Mouse (Mus musculus) midbrain, embryonic 14.5 days (tissue): ENCODE measurements around the gene Kazn. TPM values are rescaled to one million over a fixed set of nuclear protein-coding genes. Genes with fewer than 3 reads are reported as not detected.

Source experiments
- ATAC-seq: fragments of 200-750 bp; cut with Nextera tagmentation; 2 replicates; pipeline ENCODE4 v1.8.0; 2017; ENCODE audit warnings: moderate number of reproducible peaks, moderate library complexity; ENCODE audit not compliant: low FRiP score, low TSS enrichment
- DNase-seq: peaks from one replicate; pipeline ENCODE4 v3.0.0-alpha.2; 2015
- H3K27ac ChIP-seq: fragments of 300-500 bp; sonication (generic); replicated peaks from 2 replicates; pipeline ENCODE4 v1.5.1; 2014; ENCODE audit warnings: mild to moderate bottlenecking, low read depth, low read length, moderate library complexity
- H3K27me3 ChIP-seq: fragments of 300-500 bp; sonication (generic); 2 replicates; pipeline ENCODE4 v1.6.1; 2014; ENCODE audit warnings: low read length, control low read depth, mixed read lengths; ENCODE audit not compliant: control insufficient read depth, insufficient read depth
- H3K36me3 ChIP-seq: fragments of 300-500 bp; sonication (generic); 2 replicates; pipeline ENCODE4 v1.6.1; 2014; ENCODE audit warnings: low read length, control low read depth; ENCODE audit not compliant: control insufficient read depth, insufficient read depth
- H3K4me1 ChIP-seq: fragments of 300-500 bp; sonication (generic); 2 replicates; pipeline ENCODE4 v1.6.1; 2014; ENCODE audit warnings: mild to moderate bottlenecking, antibody characterized with exemption, low read length, control low read depth; ENCODE audit not compliant: control insufficient read depth, insufficient read depth
- H3K4me2 ChIP-seq: fragments of 300-500 bp; sonication (generic); 2 replicates; pipeline ENCODE4 v1.6.1; 2014; ENCODE audit warnings: mild to moderate bottlenecking, low read length, moderate library complexity
- H3K4me3 ChIP-seq: fragments of 300-500 bp; sonication (generic); replicated peaks from 2 replicates; pipeline ENCODE4 v1.5.1; 2014; ENCODE audit warnings: low read depth, low read length
- H3K9ac ChIP-seq: fragments of 300-500 bp; sonication (generic); replicated peaks from 2 replicates; pipeline ENCODE4 v1.6.1; 2014; ENCODE audit warnings: mild to moderate bottlenecking, low read length, moderate library complexity
- H3K9me3 ChIP-seq: fragments of 300-500 bp; sonication (generic); 2 replicates; pipeline ENCODE4 v1.6.1; 2016; ENCODE audit warnings: low read length, control low read depth, mixed read lengths; ENCODE audit not compliant: control insufficient read depth
- WGBS: fragments of 180-500 bp; shearing (Covaris S2); extraction: QIAGEN DNeasy Blood & Tissue Kit; methylation state at CpG from one replicate; pipeline ENCODE4 v1.1.7; 2014; 5-methylcytosine and 5-hydroxymethylcytosine counted together
- polyA plus RNA-seq: library from polyadenylated mRNA; unstranded; fragments of >200 nt; fragmentation: Nextera tagmentation; extraction: Ambion mirVana; gene quantifications from 2 replicates; pipeline ENCODE4 v1.2.1, GENCODE M21; 2014

The Kazn gene
- polyA plus RNA-seq, 1 experiment from 2014 or later = 19.9 TPM

DNA sequence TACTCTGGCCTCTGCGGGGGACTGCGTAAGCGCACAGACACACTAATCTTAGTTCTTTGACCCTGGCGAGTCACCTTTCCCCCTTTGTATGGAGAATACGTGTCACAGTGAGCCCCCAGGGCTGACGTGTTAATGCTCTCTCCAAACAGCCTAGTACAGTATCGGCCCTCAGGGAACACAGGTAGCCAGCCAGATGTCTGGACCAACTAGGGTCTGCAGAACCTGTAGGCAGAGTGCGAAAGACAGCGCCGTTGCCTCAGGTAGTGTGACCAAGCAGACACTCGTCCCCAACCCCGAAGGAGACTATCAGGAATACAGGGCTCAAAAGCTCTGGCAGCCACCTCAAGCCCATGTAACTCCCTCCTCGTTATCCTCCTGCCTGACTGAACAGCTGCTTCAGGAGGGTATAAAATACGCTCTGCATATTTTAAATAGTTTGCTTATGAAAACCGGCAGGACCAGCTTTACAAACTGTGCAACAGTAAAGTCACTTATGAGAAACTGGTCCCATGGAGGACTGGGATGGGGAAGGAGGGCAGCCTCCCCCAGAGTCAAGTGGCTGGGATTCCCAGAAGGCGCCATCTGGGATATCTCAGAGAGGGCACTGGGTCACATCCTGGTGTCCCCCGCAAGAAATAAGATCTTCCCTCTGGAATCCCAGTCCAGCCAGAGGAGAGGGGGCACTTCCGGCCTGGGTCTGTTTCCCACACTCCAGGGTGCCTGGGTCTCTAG is 18.0 kb downstream of the Kazn start:
- peaks cover 8% of the 10 kb centered on the region; the same call in 1 of the 2 replicates for H3K4me1 ChIP-seq
- no peak overlapping the region for H3K9ac ChIP-seq
- no peak overlapping the region for H3K4me2 ChIP-seq
- H3K27ac ChIP-seq = no peak overlapping the region
- ATAC-seq (no peak), DNase-seq (no peak)
- H3K27me3 ChIP-seq = no peaks in the 10 kb centered on the region
- no peak overlapping the region for H3K4me3 ChIP-seq
- H3K36me3 ChIP-seq = no peaks in the 10 kb centered on the region
- 65% methylated on average over 18 of the region's 18 CpGs for WGBS
- no peaks in the 10 kb centered on the region for H3K9me3 ChIP-seq

DNA sequence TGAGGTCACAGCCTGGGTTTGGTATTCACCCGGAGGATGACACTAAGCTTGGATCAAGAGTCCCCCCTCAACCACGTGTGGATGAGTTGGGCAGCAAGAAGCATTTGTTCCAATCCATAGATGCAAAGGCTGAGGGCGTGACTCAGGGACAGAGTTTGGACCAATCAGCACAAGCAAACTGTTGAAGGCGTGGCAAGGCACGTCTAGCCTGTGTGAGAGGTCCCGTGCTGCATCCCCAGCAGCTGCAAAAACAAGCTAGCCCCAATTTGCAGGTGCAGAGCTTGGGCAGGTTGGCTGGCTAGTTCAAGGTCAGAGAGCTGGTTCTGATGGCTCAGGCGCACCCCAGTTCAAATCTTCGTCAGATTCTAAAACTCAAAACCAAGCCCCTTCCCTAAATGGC is 20.2 kb downstream of the Kazn start:
- ATAC-seq = no peak

DNA sequence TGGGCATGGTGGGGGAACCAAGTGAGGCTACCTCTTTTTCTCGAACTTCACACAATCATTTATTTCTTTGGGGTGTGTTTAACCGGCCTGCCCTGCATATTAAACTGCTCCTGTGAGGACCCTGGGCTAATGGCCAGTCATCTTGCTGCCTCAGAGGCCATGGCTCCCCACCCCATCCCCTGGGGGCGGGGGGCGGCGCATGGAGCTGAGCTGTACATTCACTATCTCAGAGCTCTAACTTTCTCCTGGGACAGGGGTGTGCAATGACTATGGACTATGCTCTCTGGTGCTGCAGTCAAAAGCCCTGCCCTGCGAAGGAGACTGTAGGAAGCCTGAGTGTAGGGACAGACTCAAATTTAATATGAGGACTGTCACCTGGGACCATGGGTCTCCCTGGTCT is 22.2 kb downstream of the Kazn start:
- H3K9me3 ChIP-seq = no peaks in the 10 kb centered on the region
- no peaks in the 10 kb centered on the region for H3K36me3 ChIP-seq
- H3K4me1 ChIP-seq = peaks cover 22% of the 10 kb centered on the region; the same call in 1 of the 2 replicates
- H3K27me3 ChIP-seq = no peaks in the 10 kb centered on the region
- no peak overlapping the region for H3K27ac ChIP-seq
- no peak overlapping the region for H3K9ac ChIP-seq
- WGBS = 91% methylated on average over 6 of the region's 6 CpGs
- no peak for ATAC-seq
- no peak for DNase-seq
- H3K4me2 ChIP-seq = no peak overlapping the region
- no peak overlapping the region for H3K4me3 ChIP-seq

More for the DNA sequence above, 20.2 kb downstream of the Kazn start:
- Histone ChIP-seq H3K4me3 (no peak overlapping the region), H3K36me3 (no peaks in the 10 kb centered on the region), H3K4me1 (peaks cover 13% of the 10 kb centered on the region; the same call in 1 of the 2 replicates), H3K9me3 (no peaks in the 10 kb centered on the region), H3K27ac (no peak overlapping the region), H3K4me2 (no peak overlapping the region), H3K27me3 (no peaks in the 10 kb centered on the region), H3K9ac (no peak overlapping the region)
- 70% methylated on average over 8 of the region's 8 CpGs for WGBS
- no peak for DNase-seq

DNA sequence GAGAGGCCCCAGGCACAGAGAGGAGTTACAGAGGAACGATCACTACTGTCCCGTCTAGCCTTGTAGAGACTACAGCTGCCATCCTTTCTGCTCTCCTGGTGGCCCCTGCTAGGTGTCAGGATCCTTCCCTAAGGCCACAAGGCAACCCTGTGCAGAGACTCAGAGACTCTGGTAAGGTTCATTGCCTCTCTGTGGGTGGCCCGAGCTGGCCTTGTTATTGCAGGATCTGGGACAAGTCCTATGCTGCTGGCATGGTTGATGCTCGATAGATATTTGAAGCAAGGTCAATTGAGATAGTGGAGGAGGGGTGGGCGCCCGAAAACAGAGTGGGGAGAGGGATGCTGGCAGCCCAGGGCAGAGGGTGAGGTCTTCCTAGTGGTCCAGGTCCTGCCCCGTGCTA is 23.4 kb downstream of the Kazn start:
- H3K4me1 ChIP-seq = 0 out of 2 replicates have a peak, but pooled peaks cover 14% of the 10 kb centered on the region
- H3K36me3 ChIP-seq = no peaks in the 10 kb centered on the region
- no peak overlapping the region for H3K9ac ChIP-seq
- ATAC-seq (no peak), DNase-seq (no peak)
- H3K9me3 ChIP-seq = no peaks in the 10 kb centered on the region
- H3K4me3 ChIP-seq = no peak overlapping the region
- no peak overlapping the region for H3K4me2 ChIP-seq
- 74% methylated on average over 7 of the region's 7 CpGs for WGBS
- no peaks in the 10 kb centered on the region for H3K27me3 ChIP-seq
- no peak overlapping the region for H3K27ac ChIP-seq

DNA sequence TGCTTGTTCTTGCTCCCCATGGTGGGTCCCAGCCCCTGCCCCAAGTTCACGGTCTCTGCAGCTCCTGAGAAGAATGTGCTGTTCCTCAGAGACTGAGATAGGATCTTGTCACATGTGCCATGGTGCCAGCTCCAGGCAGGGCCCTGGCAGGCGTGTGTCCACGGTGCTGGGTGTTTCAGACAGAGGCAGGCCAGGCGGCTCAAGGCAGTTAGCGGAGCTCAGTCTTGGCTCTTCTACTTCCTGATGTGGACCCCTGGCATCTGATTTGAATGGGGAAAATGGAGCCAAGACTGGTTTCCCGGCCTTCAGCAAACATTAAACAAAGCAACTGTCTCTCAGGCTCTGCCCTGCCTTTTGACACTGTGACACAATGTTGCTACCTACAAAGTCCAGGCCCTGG is 24.7 kb downstream of the Kazn start:
- 43% methylated on average over 6 of the region's 6 CpGs for WGBS
- H3K9ac ChIP-seq = no peak overlapping the region
- H3K4me1 ChIP-seq = 0 out of 2 replicates have a peak, but pooled peaks cover 14% of the 10 kb centered on the region
- H3K36me3 ChIP-seq = no peaks in the 10 kb centered on the region
- no peak overlapping the region for H3K4me2 ChIP-seq
- H3K4me3 ChIP-seq = no peak overlapping the region
- H3K27me3 ChIP-seq = no peaks in the 10 kb centered on the region
- no peaks in the 10 kb centered on the region for H3K9me3 ChIP-seq
- ATAC-seq = no peak
- no peak for DNase-seq
- no peak overlapping the region for H3K27ac ChIP-seq

DNA sequence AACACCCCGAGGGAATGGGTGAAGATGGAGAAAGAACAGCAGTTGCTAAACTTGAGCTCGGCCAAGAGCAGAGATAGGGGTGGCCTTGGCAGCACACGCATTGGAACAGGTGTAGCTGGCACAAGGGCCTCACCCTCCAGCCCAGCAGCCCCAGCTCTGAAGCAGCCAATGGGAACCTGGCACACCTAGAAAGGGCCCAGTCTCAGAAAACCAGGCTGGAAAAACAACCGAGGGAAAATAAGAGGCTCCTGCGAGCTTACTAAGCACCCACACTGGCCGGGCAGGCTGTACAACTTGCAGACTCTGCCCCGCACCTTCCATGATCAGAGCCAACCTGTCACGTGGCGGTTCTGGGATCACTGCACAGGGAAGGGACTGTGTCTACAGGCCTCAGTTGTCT is 26.8 kb downstream of the Kazn start:
- no peak overlapping the region for H3K4me2 ChIP-seq
- no peaks in the 10 kb centered on the region for H3K9me3 ChIP-seq
- ATAC-seq (no peak), DNase-seq (no peak)
- H3K36me3 ChIP-seq = no peaks in the 10 kb centered on the region
- 88% methylated on average over 9 of the region's 9 CpGs for WGBS
- H3K4me1 ChIP-seq = 0 out of 2 replicates have a peak, but pooled peaks cover 14% of the 10 kb centered on the region
- no peak overlapping the region for H3K9ac ChIP-seq
- no peak overlapping the region for H3K4me3 ChIP-seq
- no peak overlapping the region for H3K27ac ChIP-seq
- no peaks in the 10 kb centered on the region for H3K27me3 ChIP-seq

DNA sequence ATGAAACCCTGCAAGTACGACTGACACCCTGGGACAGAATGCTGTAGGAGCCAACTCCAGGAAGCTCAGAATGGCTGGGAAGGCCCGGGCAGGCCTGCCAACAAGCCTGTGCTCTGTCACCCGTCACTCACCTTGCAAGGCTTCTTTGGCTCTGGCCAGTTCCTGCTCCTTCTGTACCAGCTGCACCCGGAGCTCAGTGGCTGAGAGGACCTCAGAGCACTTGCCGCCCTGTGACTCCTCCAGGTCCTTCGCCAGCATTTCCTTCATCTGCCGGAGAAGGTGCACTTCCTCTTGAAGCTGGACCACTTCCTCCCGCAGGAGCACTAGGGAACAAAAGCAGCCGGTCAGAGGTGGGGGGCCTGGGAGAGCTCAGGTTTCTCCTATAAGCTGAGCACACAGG is 29.3 kb downstream of the Kazn start:
- H3K27ac ChIP-seq = no peak overlapping the region
- no peaks in the 10 kb centered on the region for H3K9me3 ChIP-seq
- 0 out of 2 replicates have a peak, but pooled peaks cover 14% of the 10 kb centered on the region for H3K4me1 ChIP-seq
- H3K27me3 ChIP-seq = no peaks in the 10 kb centered on the region
- no peak overlapping the region for H3K9ac ChIP-seq
- ATAC-seq (no peak), DNase-seq (no peak)
- no peak overlapping the region for H3K4me2 ChIP-seq
- H3K4me3 ChIP-seq = no peak overlapping the region
- WGBS = 79% methylated on average over 9 of the region's 9 CpGs
- no peaks in the 10 kb centered on the region for H3K36me3 ChIP-seq

DNA sequence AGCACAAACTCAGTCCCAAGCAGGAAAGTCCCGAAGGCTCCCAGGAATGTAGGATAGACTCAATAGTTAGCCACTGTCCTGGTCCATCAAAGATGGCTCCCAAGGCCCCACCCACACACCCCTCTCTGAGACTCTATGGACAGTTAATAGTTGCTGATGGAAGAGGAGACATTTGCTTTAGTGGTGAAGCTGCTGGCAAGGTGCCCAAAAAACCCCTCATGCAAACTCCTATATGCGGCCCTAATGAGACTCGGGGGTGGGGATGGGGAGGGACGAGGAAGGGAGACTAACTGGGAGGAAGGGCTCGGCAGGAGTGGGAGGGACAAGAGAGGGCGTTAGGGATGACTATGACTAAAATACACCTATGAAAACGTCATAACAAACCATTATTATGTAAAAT is 29.7 kb downstream of the Kazn start:
- Histone ChIP-seq H3K27me3 (no peaks in the 10 kb centered on the region), H3K27ac (no peak overlapping the region), H3K4me3 (no peak overlapping the region), H3K9me3 (no peaks in the 10 kb centered on the region), H3K4me1 (0 out of 2 replicates have a peak, but pooled peaks cover 14% of the 10 kb centered on the region), H3K36me3 (no peaks in the 10 kb centered on the region), H3K9ac (no peak overlapping the region), H3K4me2 (no peak overlapping the region)
- DNase-seq = no peak
- no peak for ATAC-seq
- 69% methylated on average over 7 of the region's 7 CpGs for WGBS

DNA sequence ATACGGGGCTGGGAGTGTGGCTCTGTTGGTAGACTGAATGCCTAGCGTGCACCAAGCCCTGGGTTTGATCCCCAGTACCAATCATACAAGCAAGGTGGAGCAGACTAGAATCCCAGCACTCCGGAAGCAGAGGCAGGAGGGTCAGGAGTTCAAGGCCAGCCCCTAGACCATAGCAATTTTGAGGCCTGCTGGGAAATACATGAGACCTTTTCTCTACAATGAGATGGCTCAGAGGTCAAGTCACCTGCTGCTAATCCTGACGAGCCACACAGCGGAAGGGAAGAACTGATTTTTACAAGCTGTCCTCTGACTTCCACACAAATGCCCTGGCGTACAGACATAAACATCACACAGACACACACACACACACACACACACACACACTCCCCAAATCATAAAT is 33.5 kb downstream of the Kazn start:
- H3K9me3 ChIP-seq = no peaks in the 10 kb centered on the region; the same call in 1 of the 2 replicates
- H3K27ac ChIP-seq = no peak overlapping the region
- no peaks in the 10 kb centered on the region for H3K36me3 ChIP-seq
- no peak overlapping the region for H3K4me3 ChIP-seq
- no peaks in the 10 kb centered on the region for H3K4me1 ChIP-seq
- no peak overlapping the region for H3K9ac ChIP-seq
- no peaks in the 10 kb centered on the region for H3K27me3 ChIP-seq
- DNase-seq (no peak), ATAC-seq (no peak)
- no peak overlapping the region for H3K4me2 ChIP-seq
- 79% methylated on average over 6 of the region's 6 CpGs for WGBS
